Mouse (Mus musculus) urinary bladder, postnatal 0 days (tissue): ENCODE data around the gene Dppa5a. TPM values are rescaled to one million over a fixed set of nuclear protein-coding genes. Genes with fewer than 3 reads are reported as not detected.

Experiments used
- polyA plus RNA-seq: library from polyadenylated mRNA; unstranded; fragments of >200 nt; fragmentation: Nextera tagmentation; extraction: Ambion mirVana; gene quantifications from 2 replicates; pipeline ENCODE4 v1.2.1, GENCODE M21; 2015

Gene Dppa5a
- polyA plus RNA-seq = 4.1 TPM in 2 replicates

GRCm38 (mm10) chr9:78367959-78368358, at the start of gene Dppa5a:
Gene Dppa5a (minus strand): TSS chr9:78368177.

GRCm38 (mm10) chr9:78395630-78396351, 27.8 kb upstream of the Dppa5a start, which contains the start of gene Ddx43:
Gene Ddx43 (plus strand): TSS chr9:78395777.

GRCm38 (mm10) chr9:78378113-78378785, 10.3 kb upstream of the Dppa5a start, which contains the start of gene Ooep:
Gene Ooep (minus strand): TSS chr9:78378725.

GRCm38 (mm10) chr9:78355611-78356010, 12.4 kb downstream of the Dppa5a start, which contains the start of gene Gsta2:
Gene Gsta2 (minus strand): TSS chr9:78355788.

GRCm38 (mm10) chr9:78327289-78327688, 40.7 kb downstream of the Dppa5a start, which contains the start of gene Omt2b:
Gene Omt2b (plus strand): TSS chr9:78327589.

Other genes starting within 250 kb of the Dppa5a start
- gene Gsta4, start 185.4 kb downstream of the Dppa5a start, polyA plus RNA-seq = 481 and 522 TPM in 2 replicates
- 1.9 and 2.7 TPM in 2 replicates for gene Gsta1, start 137.5 kb downstream of the Dppa5a start, polyA plus RNA-seq
- 1.4 and 1.5 TPM in 2 replicates for gene Gm3776, start 111.0 kb downstream of the Dppa5a start, polyA plus RNA-seq
- gene Gm10639, start 78.3 kb downstream of the Dppa5a start, polyA plus RNA-seq = 0.45 TPM in 1 of 2 replicates, not detected in the other
- 0.23 and 0.41 TPM in 2 replicates for gene Omt2a, start 53.4 kb downstream of the Dppa5a start, polyA plus RNA-seq
- not detected in 2 replicates for gene Omt2b, start 40.6 kb downstream of the Dppa5a start, polyA plus RNA-seq
- 9.0 and 11.7 TPM in 2 replicates for gene Gsta2, start 12.4 kb downstream of the Dppa5a start, polyA plus RNA-seq
- gene Ooep, start 10.5 kb upstream of the Dppa5a start, polyA plus RNA-seq = 32.6 and 47.5 TPM in 2 replicates
- gene Ddx43, start 27.6 kb upstream of the Dppa5a start, polyA plus RNA-seq = 0.23 and 0.58 TPM in 2 replicates
- gene Cgas, start 75.1 kb upstream of the Dppa5a start, polyA plus RNA-seq = 1.6 and 1.7 TPM in 2 replicates
- 14.5 and 15.9 TPM in 2 replicates for gene Mto1, start 80.0 kb upstream of the Dppa5a start, polyA plus RNA-seq
- 0.75 and 0.99 TPM in 2 replicates for gene Gm17324, start 80.6 kb upstream of the Dppa5a start, polyA plus RNA-seq
- gene Eef1a1, start 121.0 kb upstream of the Dppa5a start, polyA plus RNA-seq = 3,366 and 3,387 TPM in 2 replicates
- gene Slc17a5, start 219.9 kb upstream of the Dppa5a start, polyA plus RNA-seq = 6.8 and 8.5 TPM in 2 replicates
- 3.0 and 3.5 TPM in 2 replicates for gene Cd109, start 247.4 kb upstream of the Dppa5a start, polyA plus RNA-seq